Mouse (Mus musculus): ENCODE measurements around the gene Tbl1xr1. TPM values are rescaled to one million over a fixed set of nuclear protein-coding genes. Genes with fewer than 3 reads are reported as not detected.

The Tbl1xr1 gene
- polyA plus RNA-seq, 1 experiment from 2014 or later: 10.0 TPM

- Histone ChIP-seq H3K9ac (no peak overlapping the region), H3K27ac (no peak overlapping the region), H3K27me3 (no peaks in the 10 kb centered on the region), H3K4me2 (no peak overlapping the region), H3K4me3 (no peak overlapping the region), H3K9me3 (replicated peaks) (no peaks in the 10 kb centered on the region), H3K36me3 (no peaks in the 10 kb centered on the region), H3K4me1 (replicated peaks) (0 out of 2 replicates have a peak, but pooled peaks cover 3% of the 10 kb centered on the region)
- WGBS: 87% methylated on average over 4 of the region's 4 CpGs
- ATAC-seq (replicated peaks; ENCODE audit: insufficient number of reproducible peaks, insufficient read depth, low FRiP score, low read depth): no peak
These were observed 97.8 kb downstream of the Tbl1xr1 start for GRCm38 (mm10) chr3:22174232-22174631.

GRCm38 (mm10) chr3:22180076-22180475 is 103.6 kb downstream of the Tbl1xr1 start:
- WGBS: 70% methylated on average over 4 of the region's 4 CpGs
- ATAC-seq (replicated peaks; ENCODE audit: insufficient number of reproducible peaks, insufficient read depth, low FRiP score, low read depth): no peak

GRCm38 (mm10) chr3:22181026-22181425 is 104.6 kb downstream of the Tbl1xr1 start:
- Histone ChIP-seq H3K27ac (no peak overlapping the region), H3K9me3 (replicated peaks) (no peaks in the 10 kb centered on the region), H3K4me3 (no peak overlapping the region), H3K27me3 (no peaks in the 10 kb centered on the region), H3K36me3 (no peaks in the 10 kb centered on the region), H3K9ac (no peak overlapping the region), H3K4me2 (no peak overlapping the region), H3K4me1 (replicated peaks) (no peaks in the 10 kb centered on the region)
- 91% methylated on average over 2 of the region's 2 CpGs for WGBS
- ATAC-seq (replicated peaks; ENCODE audit: insufficient number of reproducible peaks, insufficient read depth, low FRiP score, low read depth): no peak

More at GRCm38 (mm10) chr3:22180076-22180475, 103.6 kb downstream of the Tbl1xr1 start:
- no peaks in the 10 kb centered on the region for H3K9me3 ChIP-seq (replicated peaks)
- H3K4me3 ChIP-seq: no peak overlapping the region
- H3K9ac ChIP-seq: no peak overlapping the region
- no peaks in the 10 kb centered on the region for H3K27me3 ChIP-seq
- no peaks in the 10 kb centered on the region for H3K36me3 ChIP-seq
- H3K4me2 ChIP-seq: no peak overlapping the region
- H3K27ac ChIP-seq: no peak overlapping the region
- H3K4me1 ChIP-seq (replicated peaks): no peaks in the 10 kb centered on the region

- no peak overlapping the region for H3K9ac ChIP-seq
- H3K4me3 ChIP-seq: no peak overlapping the region
- H3K9me3 ChIP-seq (replicated peaks): no peaks in the 10 kb centered on the region
- no peak overlapping the region for H3K4me2 ChIP-seq
- H3K4me1 ChIP-seq (replicated peaks): no peaks in the 10 kb centered on the region
- no peak overlapping the region for H3K27ac ChIP-seq
- H3K36me3 ChIP-seq: 0 out of 2 replicates have a peak, but pooled peaks cover 7% of the 10 kb centered on the region
- 89% methylated on average over 4 of the region's 4 CpGs for WGBS
- no peak for ATAC-seq (replicated peaks; ENCODE audit: insufficient number of reproducible peaks, insufficient read depth, low FRiP score, low read depth)
- no peaks in the 10 kb centered on the region for H3K27me3 ChIP-seq
These were observed 108.8 kb downstream of the Tbl1xr1 start for GRCm38 (mm10) chr3:22185265-22185664.

GRCm38 (mm10) chr3:22190498-22190897 is 114.0 kb downstream of the Tbl1xr1 start:
- no peaks in the 10 kb centered on the region for H3K4me1 ChIP-seq (replicated peaks)
- H3K27ac ChIP-seq: no peak overlapping the region
- no peak overlapping the region for H3K4me3 ChIP-seq
- ATAC-seq (replicated peaks; ENCODE audit: insufficient number of reproducible peaks, insufficient read depth, low FRiP score, low read depth): no peak
- H3K27me3 ChIP-seq: no peaks in the 10 kb centered on the region
- no peak overlapping the region for H3K4me2 ChIP-seq
- H3K9ac ChIP-seq: no peak overlapping the region
- peaks cover 30% of the 10 kb centered on the region; the same call in 1 of the 2 replicates for H3K36me3 ChIP-seq
- H3K9me3 ChIP-seq (replicated peaks): no peaks in the 10 kb centered on the region

GRCm38 (mm10) chr3:22192931-22193330 is 116.5 kb downstream of the Tbl1xr1 start:
- Histone ChIP-seq H3K4me3 (no peak overlapping the region), H3K9ac (no peak overlapping the region), H3K27me3 (no peaks in the 10 kb centered on the region), H3K9me3 (replicated peaks) (no peaks in the 10 kb centered on the region), H3K4me2 (no peak overlapping the region), H3K4me1 (replicated peaks) (no peaks in the 10 kb centered on the region), H3K27ac (no peak overlapping the region), H3K36me3 (peaks cover 46% of the 10 kb centered on the region; the same call in 1 of the 2 replicates)
- no peak for ATAC-seq (replicated peaks; ENCODE audit: insufficient number of reproducible peaks, insufficient read depth, low FRiP score, low read depth)
- 93% methylated on average over 5 of the region's 5 CpGs for WGBS

GRCm38 (mm10) chr3:22194185-22194856 is 117.9 kb downstream of the Tbl1xr1 start:
- Histone ChIP-seq H3K4me2 (no peak overlapping the region), H3K27ac (no peak overlapping the region), H3K4me1 (replicated peaks) (no peaks in the 10 kb centered on the region), H3K9me3 (replicated peaks) (no peaks in the 10 kb centered on the region), H3K9ac (no peak overlapping the region), H3K36me3 (peaks cover 52% of the 10 kb centered on the region), H3K4me3 (no peak overlapping the region), H3K27me3 (no peaks in the 10 kb centered on the region)
- 80% methylated on average over 7 of the region's 7 CpGs for WGBS
- ATAC-seq (replicated peaks; ENCODE audit: insufficient number of reproducible peaks, insufficient read depth, low FRiP score, low read depth): no peak

DNA sequence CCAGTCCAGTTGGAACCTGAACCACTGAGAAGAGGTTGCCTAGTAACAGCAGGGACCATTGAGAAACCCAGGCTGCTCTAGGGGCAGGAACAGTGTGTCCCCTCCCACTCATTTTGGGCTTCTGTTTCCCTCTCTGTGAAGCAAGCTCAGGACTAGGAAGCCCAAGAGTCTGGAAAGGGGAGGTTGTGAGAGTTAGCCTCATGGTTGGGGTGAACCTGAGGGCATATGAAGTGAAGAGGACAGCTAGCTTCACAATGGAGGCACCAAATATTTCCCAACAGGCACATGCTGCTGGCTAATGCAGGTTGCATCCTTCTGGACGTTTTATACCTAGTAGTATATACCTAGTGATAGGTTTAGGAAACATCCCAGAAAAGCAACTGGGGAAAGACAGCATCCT is 122.3 kb downstream of the Tbl1xr1 start:
- Histone ChIP-seq H3K36me3 (peaks cover 49% of the 10 kb centered on the region), H3K9me3 (replicated peaks) (no peaks in the 10 kb centered on the region), H3K4me1 (replicated peaks) (no peaks in the 10 kb centered on the region), H3K9ac (no peak overlapping the region), H3K4me2 (no peak overlapping the region), H3K27me3 (no peaks in the 10 kb centered on the region), H3K4me3 (no peak overlapping the region), H3K27ac (no peak overlapping the region)
- no peak for ATAC-seq (replicated peaks; ENCODE audit: insufficient number of reproducible peaks, insufficient read depth, low FRiP score, low read depth)
- WGBS: 86% methylated on average over 1 of the region's 1 CpGs

- no peak for ATAC-seq (replicated peaks; ENCODE audit: insufficient number of reproducible peaks, insufficient read depth, low FRiP score, low read depth)
- Histone ChIP-seq H3K27me3 (no peaks in the 10 kb centered on the region), H3K4me1 (replicated peaks) (no peaks in the 10 kb centered on the region), H3K4me3 (no peak overlapping the region), H3K9me3 (replicated peaks) (no peaks in the 10 kb centered on the region), H3K36me3 (peaks cover 25% of the 10 kb centered on the region), H3K9ac (no peak overlapping the region), H3K4me2 (no peak overlapping the region), H3K27ac (no peak overlapping the region)
- 96% methylated on average over 3 of the region's 3 CpGs for WGBS
These were observed 127.7 kb downstream of the Tbl1xr1 start for GRCm38 (mm10) chr3:22204186-22204585.

DNA sequence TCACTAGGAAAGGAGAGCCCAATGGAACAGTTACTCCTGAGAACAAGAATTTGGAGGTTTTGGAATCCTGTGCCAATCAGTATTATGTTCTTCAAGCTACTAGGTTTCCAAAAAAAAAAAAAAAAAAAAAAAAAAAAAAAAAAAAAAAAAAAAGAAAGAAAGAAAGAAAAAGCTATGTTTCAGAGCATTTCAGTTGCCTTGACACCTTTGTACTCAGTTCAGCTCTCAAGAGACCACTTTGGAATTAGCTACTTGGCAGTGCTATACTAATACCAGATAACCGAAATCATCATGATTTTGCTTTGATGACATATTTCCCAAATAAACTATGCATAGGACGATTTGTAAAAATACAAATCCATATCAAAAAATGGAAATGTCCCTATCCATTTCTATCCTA is 145.1 kb downstream of the Tbl1xr1 start:
- Histone ChIP-seq H3K4me1 (replicated peaks) (no peaks in the 10 kb centered on the region), H3K9ac (no peak overlapping the region), H3K36me3 (no peaks in the 10 kb centered on the region), H3K27ac (no peak overlapping the region), H3K27me3 (no peaks in the 10 kb centered on the region), H3K9me3 (replicated peaks) (no peaks in the 10 kb centered on the region), H3K4me2 (no peak overlapping the region), H3K4me3 (no peak overlapping the region)
- 69% methylated on average over 2 of the region's 2 CpGs for WGBS
- ATAC-seq (replicated peaks; ENCODE audit: insufficient number of reproducible peaks, insufficient read depth, low FRiP score, low read depth): no peak

- Histone ChIP-seq H3K27ac (no peak overlapping the region), H3K4me1 (replicated peaks) (no peaks in the 10 kb centered on the region), H3K4me2 (no peak overlapping the region), H3K9me3 (replicated peaks) (no peaks in the 10 kb centered on the region), H3K9ac (no peak overlapping the region), H3K27me3 (no peaks in the 10 kb centered on the region), H3K4me3 (no peak overlapping the region), H3K36me3 (no peaks in the 10 kb centered on the region)
- 42% methylated on average over 12 of the region's 12 CpGs for WGBS
- no peak for ATAC-seq (replicated peaks; ENCODE audit: insufficient number of reproducible peaks, insufficient read depth, low FRiP score, low read depth)
These were observed 145.9 kb downstream of the Tbl1xr1 start for GRCm38 (mm10) chr3:22222351-22222750.

DNA sequence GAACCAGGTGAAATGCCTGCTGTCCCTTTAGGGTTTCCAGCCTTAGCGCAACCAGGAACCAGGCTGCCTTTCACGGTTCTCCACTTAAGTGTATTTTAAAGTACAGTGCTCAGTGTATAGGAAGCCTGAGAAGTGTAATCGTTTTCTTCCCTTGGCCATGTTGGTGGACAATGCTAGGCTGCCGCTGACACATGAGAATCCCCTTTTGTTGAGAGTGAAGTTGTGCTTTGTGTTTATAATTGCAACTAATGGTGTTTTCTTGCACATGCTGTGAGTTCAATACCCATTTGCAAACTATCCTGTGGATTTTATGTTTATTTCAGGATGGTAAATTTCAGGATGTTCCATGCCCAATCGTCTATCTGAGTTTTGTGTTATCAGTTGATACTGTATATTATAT is 146.6 kb downstream of the Tbl1xr1 start:
- H3K4me2 ChIP-seq: no peak overlapping the region
- no peaks in the 10 kb centered on the region for H3K9me3 ChIP-seq (replicated peaks)
- H3K4me1 ChIP-seq (replicated peaks): no peaks in the 10 kb centered on the region
- WGBS: 81% methylated on average over 5 of the region's 5 CpGs
- H3K9ac ChIP-seq: no peak overlapping the region
- no peaks in the 10 kb centered on the region for H3K36me3 ChIP-seq
- no peak overlapping the region for H3K27ac ChIP-seq
- no peak for ATAC-seq (replicated peaks; ENCODE audit: insufficient number of reproducible peaks, insufficient read depth, low FRiP score, low read depth)
- no peak overlapping the region for H3K4me3 ChIP-seq
- H3K27me3 ChIP-seq: no peaks in the 10 kb centered on the region

Data from heart, embryonic 15.5 days (tissue).